Mouse (Mus musculus) Muller cell, postnatal 12 days (primary cell): ENCODE measurements around the gene Ass1.
A peak's percentile ranks its signal among the peaks of the same experiment; 100 is the strongest.

Experiments
- DNase-seq: peaks from one replicate; pipeline ENCODE4 v3.0.0-alpha.2; 2015; ENCODE audit errors: inconsistent ontology term

Ass1 gene

GRCm38 (mm10) chr2:31489166-31489565, 19.2 kb downstream of the Ass1 start:
- no peak for DNase-seq

- DNase-seq: no peak
Measured at GRCm38 (mm10) chr2:31490556-31490955, 20.5 kb downstream of the Ass1 start.

- no peak for DNase-seq
Measured at GRCm38 (mm10) chr2:31492308-31492707, 22.3 kb downstream of the Ass1 start.

GRCm38 (mm10) chr2:31493243-31493642, 23.2 kb downstream of the Ass1 start:
- no peak for DNase-seq

GRCm38 (mm10) chr2:31494315-31494714, 24.3 kb downstream of the Ass1 start:
- no peak for DNase-seq

- peak; percentile 84 for DNase-seq
Measured at GRCm38 (mm10) chr2:31495046-31495476, 25.1 kb downstream of the Ass1 start.

- DNase-seq: no peak
Measured at GRCm38 (mm10) chr2:31496141-31496540, 26.1 kb downstream of the Ass1 start.

GRCm38 (mm10) chr2:31497113-31497512, 27.1 kb downstream of the Ass1 start:
- DNase-seq: no peak

- no peak for DNase-seq
Measured at GRCm38 (mm10) chr2:31497635-31498034, 27.6 kb downstream of the Ass1 start.

GRCm38 (mm10) chr2:31499327-31500291, 29.6 kb downstream of the Ass1 start:
- DNase-seq: no peak

- no peak for DNase-seq
Measured at GRCm38 (mm10) chr2:31500292-31501204, 30.5 kb downstream of the Ass1 start.

- no peak for DNase-seq
Measured at GRCm38 (mm10) chr2:31501448-31502130, 31.6 kb downstream of the Ass1 start.

- DNase-seq: no peak
Measured at GRCm38 (mm10) chr2:31502616-31503522, 32.9 kb downstream of the Ass1 start.

- no peak for DNase-seq
Measured at GRCm38 (mm10) chr2:31505472-31505871, 35.5 kb downstream of the Ass1 start.

GRCm38 (mm10) chr2:31508851-31509250, 38.8 kb downstream of the Ass1 start:
- DNase-seq: no peak

- DNase-seq: no peak
Measured at GRCm38 (mm10) chr2:31511316-31511715, 41.3 kb downstream of the Ass1 start.

GRCm38 (mm10) chr2:31516557-31516956, 46.5 kb downstream of the Ass1 start:
- peak; percentile 2 for DNase-seq

- peak; percentile 7 for DNase-seq
Measured at GRCm38 (mm10) chr2:31521800-31522335, 51.9 kb downstream of the Ass1 start.

- no peak for DNase-seq
Measured at GRCm38 (mm10) chr2:31524641-31525040, 54.6 kb downstream of the Ass1 start.

- DNase-seq: no peak
Measured at GRCm38 (mm10) chr2:31525778-31526177, 55.8 kb downstream of the Ass1 start.
